Mouse (Mus musculus) limb, embryonic 11.5 days (tissue): ENCODE data around the gene Bmp2. TPM values are rescaled to one million over a fixed set of nuclear protein-coding genes. Genes with fewer than 3 reads are reported as not detected.

Experiments
- microRNA-seq: library from miRNA; unstranded; fragments of <30 nt; microRNA quantifications from one replicate; pipeline ENCODE4, GENCODE M21; 2016
- polyA plus RNA-seq: library from polyadenylated mRNA; unstranded; fragments of >200 nt; fragmentation: Nextera tagmentation; extraction: Ambion mirVana; gene quantifications from 2 replicates; pipeline ENCODE4 v1.2.1, GENCODE M21; 2014

Bmp2 gene
- polyA plus RNA-seq, 1 experiment from 2014 or later: 12.8 TPM

Small RNA genes within 50 kb of the gene (microRNA-seq; reads per million reads assigned to microRNA genes)
- gene Mir3090: not detected
